ENCODE assay signal across 18 mouse cellular contexts in genomic region chr5:130185312-130185711, GRCm38 (mm10).
"Had no signal": no experiment of that assay in that cellular context is flagged by ENCODE, and none has a peak within 500 bp of the region (broad histone marks: within the 10 kb centered on the region; RNA-seq: fewer than 3 reads in every experiment).

No protein-coding gene starts in this region.

- H3K4me2 ChIP-seq: lung, embryonic 15.5 days; midbrain, embryonic 11.5 days; neural tube, embryonic 12.5 days; neural tube, embryonic 15.5 days had no signal

- H3K27me3 ChIP-seq: liver, embryonic 15.5 days; lung, embryonic 15.5 days; neural tube, embryonic 12.5 days; neural tube, embryonic 15.5 days had no signal

- H3K4me3 ChIP-seq: layer of hippocampus, adult 2 months; left cerebral cortex, adult 2 months; liver, embryonic 15.5 days; lung, embryonic 15.5 days; neural tube, embryonic 12.5 days; neural tube, embryonic 15.5 days had no signal

- H3K27ac ChIP-seq: kidney, postnatal 0 days; layer of hippocampus, adult 2 months; left cerebral cortex, adult 2 months; lung, embryonic 15.5 days; neural tube, embryonic 12.5 days; neural tube, embryonic 15.5 days had no signal

- DNase-seq: kidney, adult 2 months; kidney, postnatal 25 days; layer of hippocampus, adult 9-11 months; layer of hippocampus, postnatal 36 days; lung, adult 18-20 months; lung, postnatal 14 days; lung, postnatal 4 days; midbrain, embryonic 14.5 days; right cerebral cortex, postnatal 25 days; thymus, postnatal 25 days had no signal

- H3K4me1 ChIP-seq: neural tube, embryonic 12.5 days had no signal
